Mouse (Mus musculus): ENCODE measurements at regions not wholly inside any gene's neighbourhood (a gene's known extent, or its start where the extent isn't known, plus 50 kb on each side); places are given as distances from the start of the nearest gene placed in this dataset.

- DNase-seq (ENCODE audit: low read depth, low spot score), result no peak
Observed at GRCm38 (mm10) chr15:88196539-88196938, 403.6 kb upstream of the Zdhhc25 start.

GRCm38 (mm10) chr15:88202736-88203135, 397.4 kb upstream of the Zdhhc25 start:
- DNase-seq (ENCODE audit: low read depth, low spot score), result no peak

- no peak for DNase-seq (ENCODE audit: low read depth, low spot score)
Observed at GRCm38 (mm10) chr15:88213356-88213755, 386.7 kb upstream of the Zdhhc25 start.

- DNase-seq (ENCODE audit: low read depth, low spot score), result no peak
Observed at GRCm38 (mm10) chr15:88214286-88214685, 385.8 kb upstream of the Zdhhc25 start.

GRCm38 (mm10) chr15:88229456-88229855, 370.6 kb upstream of the Zdhhc25 start:
- DNase-seq (ENCODE audit: low read depth, low spot score), result no peak

GRCm38 (mm10) chr15:88244606-88245005, 355.5 kb upstream of the Zdhhc25 start:
- DNase-seq (ENCODE audit: low read depth, low spot score), result no peak

- DNase-seq (ENCODE audit: low read depth, low spot score), result no peak
Observed at GRCm38 (mm10) chr15:88245496-88246246, 354.4 kb upstream of the Zdhhc25 start.

GRCm38 (mm10) chr15:88247974-88248625, 352.0 kb upstream of the Zdhhc25 start:
- peak; percentile 74 for DNase-seq (ENCODE audit: low read depth, low spot score)

GRCm38 (mm10) chr15:88288051-88288450, 312.1 kb upstream of the Zdhhc25 start:
- DNase-seq (ENCODE audit: low read depth, low spot score), result no peak

- DNase-seq (ENCODE audit: low read depth, low spot score), result no peak
Observed at GRCm38 (mm10) chr15:88288696-88289095, 311.4 kb upstream of the Zdhhc25 start.

- DNase-seq (ENCODE audit: low read depth, low spot score), result peak; percentile 39
Observed at GRCm38 (mm10) chr15:88290740-88291363, 309.2 kb upstream of the Zdhhc25 start.

- no peak for DNase-seq (ENCODE audit: low read depth, low spot score)
Observed at GRCm38 (mm10) chr15:88299061-88299460, 301.0 kb upstream of the Zdhhc25 start.

- DNase-seq (ENCODE audit: low read depth, low spot score), result no peak
Observed at GRCm38 (mm10) chr15:88311158-88311557, 288.9 kb upstream of the Zdhhc25 start.

GRCm38 (mm10) chr15:88314810-88315459, 285.2 kb upstream of the Zdhhc25 start:
- no peak for DNase-seq (ENCODE audit: low read depth, low spot score)

GRCm38 (mm10) chr15:88318048-88318447, 282.1 kb upstream of the Zdhhc25 start:
- peak; percentile 32 for DNase-seq (ENCODE audit: low read depth, low spot score)

GRCm38 (mm10) chr15:88319527-88319926, 280.6 kb upstream of the Zdhhc25 start:
- DNase-seq (ENCODE audit: low read depth, low spot score), result no peak

GRCm38 (mm10) chr15:88323584-88324375, 276.3 kb upstream of the Zdhhc25 start:
- no peak for DNase-seq (ENCODE audit: low read depth, low spot score)

- DNase-seq (ENCODE audit: low read depth, low spot score), result no peak
Observed at GRCm38 (mm10) chr15:88325108-88325507, 275.0 kb upstream of the Zdhhc25 start.

GRCm38 (mm10) chr15:88353206-88353605, 246.9 kb upstream of the Zdhhc25 start:
- no peak for DNase-seq (ENCODE audit: low read depth, low spot score)

- no peak for DNase-seq (ENCODE audit: low read depth, low spot score)
Observed at GRCm38 (mm10) chr15:88360375-88361035, 239.6 kb upstream of the Zdhhc25 start.

GRCm38 (mm10) chr15:88361351-88361750, 238.8 kb upstream of the Zdhhc25 start:
- DNase-seq (ENCODE audit: low read depth, low spot score), result no peak

Measured in brain, embryonic 18.5 days (tissue).